Mouse (Mus musculus): Measurements from ENCODE around the gene Disc1. TPM values are rescaled to one million over a fixed set of nuclear protein-coding genes. Genes with fewer than 3 reads are reported as not detected.

Disc1 gene
- polyA plus RNA-seq, 2 experiments from 2014 or later = 0.19 TPM; not detected in 1

- ATAC-seq = peak; percentile 78
Observed at GRCm38 (mm10) chr8:125067596-125067960, 13.6 kb downstream of the Disc1 start.

GRCm38 (mm10) chr8:125068146-125068905, 14.3 kb downstream of the Disc1 start:
- no peak for ATAC-seq

GRCm38 (mm10) chr8:125069304-125069703, 15.3 kb downstream of the Disc1 start:
- ATAC-seq = no peak

GRCm38 (mm10) chr8:125069733-125070132, 15.7 kb downstream of the Disc1 start:
- no peak for ATAC-seq

GRCm38 (mm10) chr8:125074141-125074540, 20.1 kb downstream of the Disc1 start:
- ATAC-seq = no peak

DNA sequence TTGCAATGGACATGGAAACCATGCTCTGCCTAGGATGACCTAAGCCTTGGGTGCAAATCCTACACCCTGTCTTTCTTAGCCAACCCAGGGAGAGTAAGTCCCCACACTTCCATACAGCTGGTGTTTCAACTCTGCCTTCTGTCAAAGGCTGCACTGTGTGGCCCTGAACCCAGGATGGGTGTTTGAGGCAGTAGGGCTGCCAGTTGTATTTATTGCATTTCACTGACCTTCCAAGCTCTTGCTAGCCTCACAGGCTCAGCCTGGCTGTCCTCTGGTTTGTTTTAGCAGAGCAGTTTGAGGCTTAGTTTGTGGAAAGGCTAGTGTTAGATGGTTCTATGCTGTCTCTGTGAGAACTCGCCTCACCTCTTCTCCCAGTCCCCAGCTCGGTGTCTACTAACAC, 20.6 kb downstream of the Disc1 start:
- ATAC-seq = no peak

GRCm38 (mm10) chr8:125075389-125075788, 21.4 kb downstream of the Disc1 start:
- ATAC-seq = no peak

DNA sequence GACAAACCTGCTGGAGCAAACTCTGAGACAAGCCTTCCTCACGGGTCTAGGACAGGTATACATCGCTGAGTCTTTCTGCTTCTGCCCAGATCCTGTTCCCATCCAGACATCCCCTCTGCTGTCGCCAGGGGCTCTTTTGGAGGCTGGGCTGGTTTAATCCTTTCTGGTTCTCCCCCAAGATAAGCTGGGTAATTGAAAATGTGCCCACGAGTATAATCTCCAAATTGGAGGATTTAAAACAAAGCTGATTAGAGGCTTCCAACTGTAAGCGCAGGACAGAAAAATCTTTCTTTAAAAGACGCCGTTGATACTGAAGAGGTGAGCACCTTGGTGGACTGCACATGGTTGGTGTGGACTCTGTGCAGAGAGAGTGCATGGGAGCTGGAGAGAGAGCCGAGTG, 23.3 kb downstream of the Disc1 start:
- no peak for ATAC-seq

DNA sequence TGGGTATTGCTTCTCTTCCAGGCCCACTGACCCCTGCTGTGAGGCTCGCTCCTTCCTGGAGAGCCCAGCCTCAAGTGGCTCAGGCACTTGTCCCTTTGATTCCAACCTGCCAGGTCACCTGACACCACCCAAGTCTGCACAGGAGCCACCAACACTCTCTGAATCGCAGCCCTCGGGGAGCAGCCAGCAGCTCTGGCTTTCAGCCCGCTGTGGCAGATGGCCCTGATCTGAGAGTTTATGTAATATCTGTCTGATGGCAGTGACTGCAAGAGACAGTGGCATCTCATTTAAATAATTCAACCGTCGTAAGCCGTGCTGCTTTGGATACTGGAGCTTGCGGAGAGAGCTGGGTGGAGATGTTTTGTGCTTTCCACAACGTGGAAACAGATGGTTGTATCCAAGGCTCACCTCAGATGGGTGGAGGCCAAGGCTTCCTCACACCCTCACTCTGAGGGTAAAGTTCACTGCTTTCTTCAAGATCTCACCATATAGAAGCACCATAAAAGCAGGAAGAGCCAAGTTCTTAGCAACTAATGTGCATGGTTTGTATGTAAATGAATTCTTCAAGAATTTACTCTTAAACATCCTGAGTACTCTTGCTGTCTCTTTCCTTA, 24.9 kb downstream of the Disc1 start:
- ATAC-seq = no peak

GRCm38 (mm10) chr8:125080388-125081344, 26.7 kb downstream of the Disc1 start:
- ATAC-seq = no peak

DNA sequence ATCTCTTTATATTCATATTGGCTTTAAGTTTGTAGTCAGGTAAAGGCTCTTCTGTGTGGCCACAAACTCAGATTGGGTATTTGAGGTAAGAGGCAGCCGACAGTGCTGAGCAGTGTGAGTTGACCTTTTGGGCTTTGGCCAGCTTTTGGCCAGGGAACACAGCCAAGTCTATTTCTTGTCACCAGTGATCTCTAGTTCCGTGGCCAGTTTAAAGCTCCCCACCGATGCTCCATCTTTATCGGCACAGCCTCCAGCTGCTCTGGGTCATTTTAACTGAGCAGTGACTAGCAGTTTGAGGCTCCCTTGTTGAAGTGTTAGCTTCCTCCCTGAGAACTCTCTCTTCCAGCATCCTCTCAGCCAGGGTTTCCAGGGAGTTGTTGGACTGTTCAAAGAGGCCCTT, 29.8 kb downstream of the Disc1 start:
- no peak for ATAC-seq

GRCm38 (mm10) chr8:125084523-125084922, 30.5 kb downstream of the Disc1 start:
- ATAC-seq = no peak

DNA sequence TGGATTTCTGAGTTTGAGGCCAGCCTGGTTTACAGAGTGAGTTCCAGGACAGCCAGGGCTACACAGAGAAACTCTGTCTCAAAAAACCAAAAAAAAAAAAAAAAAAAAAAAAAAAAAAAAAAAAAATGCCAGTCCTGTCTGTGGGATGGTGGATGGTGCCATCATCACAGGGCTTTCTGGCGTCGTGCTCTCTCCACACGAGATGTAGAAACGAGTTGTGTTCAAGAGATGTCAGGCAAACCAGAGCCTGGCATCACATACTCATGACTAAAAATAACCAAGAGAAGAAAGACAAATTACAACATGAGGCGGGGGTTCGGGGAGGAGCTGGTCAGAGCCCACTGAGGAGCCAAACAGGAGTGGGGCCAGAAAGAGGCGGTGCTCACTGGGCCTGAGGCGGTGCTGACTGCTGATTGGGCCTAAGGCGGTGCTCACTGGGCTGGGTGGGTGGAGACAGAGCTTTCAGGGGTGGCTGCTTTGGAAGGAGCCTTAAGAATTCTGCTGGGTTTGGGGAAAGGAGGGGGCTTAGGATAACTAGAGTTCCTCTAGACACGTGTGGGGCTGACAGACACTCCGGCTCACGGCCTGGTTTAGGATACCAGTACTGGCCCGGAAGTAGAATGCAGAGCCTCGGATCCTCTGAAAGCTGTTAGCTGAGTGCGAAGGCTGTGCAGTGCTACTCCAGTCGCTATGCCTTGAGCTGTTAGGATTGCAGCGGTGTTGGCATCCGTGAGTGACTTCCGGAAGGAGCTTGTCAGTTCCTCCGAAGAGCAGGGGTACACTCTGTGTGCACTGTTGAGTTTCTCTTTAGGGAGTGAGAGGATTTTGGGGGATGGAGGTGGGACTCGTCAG, 37.1 kb downstream of the Disc1 start:
- no peak for ATAC-seq

DNA sequence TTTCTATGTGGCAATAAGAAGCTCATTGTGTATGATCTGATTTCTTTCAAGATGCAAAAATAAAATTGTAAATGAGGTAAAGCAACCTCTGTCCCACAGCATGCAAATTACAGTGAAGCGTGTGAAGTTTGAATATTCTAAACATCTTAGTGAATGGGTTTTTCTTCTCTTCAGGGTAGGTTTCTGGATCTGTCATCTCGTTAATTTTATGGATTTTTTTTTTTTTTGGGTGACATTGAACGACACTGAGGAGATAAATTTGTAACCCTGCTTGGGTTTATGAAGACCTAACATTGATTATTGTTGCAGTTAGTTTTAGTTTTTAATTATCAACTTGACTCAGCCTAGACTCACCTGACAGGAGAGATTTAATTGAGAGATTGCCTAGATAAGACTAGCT, 43.1 kb downstream of the Disc1 start:
- ATAC-seq = no peak

GRCm38 (mm10) chr8:125098050-125098449, 44.1 kb downstream of the Disc1 start:
- ATAC-seq = no peak

DNA sequence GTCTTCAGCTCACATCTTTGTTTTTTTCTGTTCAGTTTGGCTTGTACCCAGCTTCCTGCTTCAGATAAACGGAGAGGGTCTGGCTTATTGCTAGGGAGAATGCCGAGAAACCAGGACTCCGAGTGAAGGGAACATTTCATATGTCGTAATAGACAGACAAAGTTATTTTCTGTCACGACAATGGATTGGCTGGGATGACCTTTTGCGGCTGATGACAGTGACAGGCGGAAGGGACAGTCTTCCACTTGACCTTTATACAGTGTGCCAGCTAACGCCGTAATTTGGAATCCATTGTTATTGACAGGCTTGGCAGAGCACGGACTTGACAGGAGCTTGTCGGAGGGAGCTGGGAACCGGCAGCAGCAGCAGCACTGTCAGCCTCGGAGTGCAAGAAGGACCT, 48.3 kb downstream of the Disc1 start:
- no peak for ATAC-seq

DNA sequence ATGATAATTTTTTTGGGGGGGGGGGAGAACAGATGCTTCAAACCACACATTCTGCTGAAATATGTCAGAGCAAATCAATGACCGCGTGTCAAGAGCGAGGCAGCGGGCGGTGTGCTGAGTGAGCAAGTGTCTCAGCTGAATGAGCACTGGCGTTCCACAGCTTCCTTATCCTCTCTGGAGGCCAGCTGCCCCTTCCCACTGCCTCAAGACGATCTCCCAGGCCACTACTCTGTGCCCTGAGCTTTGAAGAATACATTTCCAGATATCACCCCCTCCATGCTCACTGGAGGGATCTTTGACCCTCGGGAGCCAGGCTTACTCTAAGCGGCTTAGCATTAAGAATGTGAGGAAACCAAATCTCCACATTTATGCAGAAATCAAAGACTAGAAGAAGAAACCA, 59.2 kb downstream of the Disc1 start:
- ATAC-seq = no peak

- no peak for ATAC-seq
Observed at GRCm38 (mm10) chr8:125113831-125114230, 59.8 kb downstream of the Disc1 start.

GRCm38 (mm10) chr8:125115321-125115720, 61.3 kb downstream of the Disc1 start:
- no peak for ATAC-seq

- no peak for ATAC-seq
Observed at GRCm38 (mm10) chr8:125116616-125117015, 62.6 kb downstream of the Disc1 start.

DNA sequence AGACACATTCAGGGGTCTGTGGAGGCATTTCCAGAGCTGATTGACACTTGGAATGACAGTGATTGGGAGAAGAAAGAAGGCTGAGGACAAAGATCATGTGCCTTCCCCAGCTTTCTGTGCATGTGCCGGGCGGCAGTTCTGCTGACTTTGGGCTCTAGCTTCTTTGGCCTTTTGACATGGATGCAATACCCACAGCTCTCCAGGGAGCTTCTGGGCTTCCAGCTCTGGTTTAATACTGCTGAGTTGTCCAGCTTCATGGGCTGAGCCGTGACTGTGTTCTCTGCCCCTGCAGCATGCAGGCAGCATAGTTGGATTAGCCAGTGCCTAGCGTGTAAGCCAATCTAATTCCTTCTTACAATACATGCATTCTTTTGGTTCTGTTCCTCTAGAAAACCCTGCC, 72.5 kb downstream of the Disc1 start:
- no peak for ATAC-seq

DNA sequence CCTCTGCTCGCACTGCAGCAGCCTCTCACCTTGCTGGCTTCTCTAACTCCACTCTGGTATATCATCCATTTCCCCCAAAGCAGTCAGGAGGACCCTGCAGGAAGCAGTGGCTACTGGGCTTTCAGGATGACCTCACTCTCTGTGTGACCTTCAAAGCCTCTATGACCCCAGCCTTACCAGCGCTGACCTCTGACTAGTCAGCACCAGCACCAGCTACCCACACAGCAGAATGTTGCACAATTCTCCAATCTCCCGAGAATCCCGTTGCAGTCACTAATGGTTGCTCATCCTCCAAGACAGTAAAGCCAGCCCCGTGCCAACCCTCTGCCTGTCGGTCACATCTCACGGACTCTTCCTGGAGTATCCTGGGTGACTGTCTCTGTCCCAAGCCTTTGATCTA, 73.6 kb downstream of the Disc1 start:
- no peak for ATAC-seq

Data from CD4-positive, CD25-positive, alpha-beta regulatory T cell, adult 4 months (primary cell).